Mouse (Mus musculus) testis, adult 2 months (tissue): ENCODE measurements around the gene Tacc3. TPM values are rescaled to one million over a fixed set of nuclear protein-coding genes. Genes with fewer than 3 reads are reported as not detected.

Experiments used
- H3K27ac ChIP-seq: fragments of 200-500 bp; 2 replicates; pipeline ENCODE4 v1.5.1; 2012; ENCODE audit warnings: low read depth, low read length; ENCODE audit not compliant: control insufficient read depth, insufficient read depth
- H3K27me3 ChIP-seq: fragments of 200-500 bp; 2 replicates; pipeline ENCODE4 v1.6.1; 2012; ENCODE audit warnings: mild to moderate bottlenecking, low read length, moderate library complexity; ENCODE audit not compliant: control insufficient read depth, insufficient read depth
- H3K36me3 ChIP-seq: fragments of 200-500 bp; 2 replicates; pipeline ENCODE4 v1.6.1; 2012; ENCODE audit warnings: mild to moderate bottlenecking, low read length; ENCODE audit not compliant: control insufficient read depth, insufficient read depth
- H3K4me1 ChIP-seq: fragments of 200-500 bp; 2 replicates; pipeline ENCODE4 v1.6.1; 2012; ENCODE audit warnings: low read length; ENCODE audit not compliant: control insufficient read depth, insufficient read depth
- H3K4me3 ChIP-seq: fragments of 200-500 bp; 2 replicates; pipeline ENCODE4 v1.5.1; 2012; ENCODE audit warnings: low read depth, mild to moderate bottlenecking, low read length, moderate library complexity, mixed read lengths; ENCODE audit not compliant: control insufficient read depth
- CTCF ChIP-seq: fragments of 200-500 bp; IDR thresholded peaks from 2 replicates; pipeline ENCODE4 v1.5.1; 2012; ENCODE audit warnings: low read depth, mild to moderate bottlenecking, inconsistent platforms, low read length, moderate library complexity; ENCODE audit not compliant: control insufficient read depth, insufficient read depth, insufficient replicate concordance
- POLR2A ChIP-seq: fragments of 200-500 bp; IDR thresholded peaks from 2 replicates; pipeline ENCODE4 v1.6.1; 2012; ENCODE audit warnings: low read depth, mild to moderate bottlenecking, inconsistent platforms, low read length, moderate library complexity; ENCODE audit not compliant: control insufficient read depth
- polyA plus RNA-seq: library from polyadenylated mRNA; depleted of rRNA; stranded (reverse); fragments of >200 nt; gene quantifications from 2 replicates; pipeline ENCODE4 v1.2.3, GENCODE M21; 2012

The Tacc3 gene
- polyA plus RNA-seq, 1 experiment: 42.8 TPM

- TF ChIP-seq CTCF: no peak
- no peak for TF ChIP-seq POLR2A
- Histone ChIP-seq H3K4me1 (no peaks in the 10 kb centered on the region), H3K27ac (no peak overlapping the region), H3K27me3 (no peaks in the 10 kb centered on the region), H3K4me3 (no peak overlapping the region), H3K36me3 (peaks cover 5% of the 10 kb centered on the region)
Measured at GRCm38 (mm10) chr5:33638826-33639225, 19.1 kb upstream of the Tacc3 start.

GRCm38 (mm10) chr5:33640652-33641051 is 17.3 kb upstream of the Tacc3 start:
- TF ChIP-seq CTCF (no peak), POLR2A (no peak)
- no peak overlapping the region for H3K27ac ChIP-seq
- peaks cover 8% of the 10 kb centered on the region for H3K36me3 ChIP-seq
- no peaks in the 10 kb centered on the region for H3K4me1 ChIP-seq
- H3K27me3 ChIP-seq: no peaks in the 10 kb centered on the region
- H3K4me3 ChIP-seq: no peak overlapping the region

GRCm38 (mm10) chr5:33651017-33651416 is 6.9 kb upstream of the Tacc3 start:
- Histone ChIP-seq H3K27me3 (no peaks in the 10 kb centered on the region), H3K4me1 (peaks cover 4% of the 10 kb centered on the region), H3K27ac (no peak overlapping the region), H3K4me3 (peak overlapping the region; percentile 99; the same call in 1 of the 2 replicates), H3K36me3 (no peaks in the 10 kb centered on the region; the same call in none of the 2 replicates)
- TF ChIP-seq CTCF (no peak), POLR2A (no peak)

DNA sequence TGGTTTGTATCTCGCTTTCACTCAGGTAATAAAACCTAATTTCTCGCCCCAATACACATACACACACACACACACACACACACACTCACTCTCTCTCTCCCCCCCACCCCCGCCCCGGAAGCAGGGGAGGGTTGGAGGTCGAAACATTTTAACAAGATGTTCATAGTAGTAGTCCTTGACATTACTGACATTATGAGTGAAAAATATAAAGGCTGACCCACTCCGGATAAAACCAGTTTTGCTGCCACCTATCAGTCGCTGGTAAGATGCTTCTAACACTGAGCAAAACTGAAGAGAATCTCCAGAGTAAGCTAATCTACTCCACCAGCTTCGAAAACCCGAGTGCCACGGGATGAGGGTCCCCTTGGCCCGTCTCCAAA is 6.4 kb upstream of the Tacc3 start:
- peak overlapping the region; percentile 99 for H3K4me3 ChIP-seq
- no peaks in the 10 kb centered on the region; the same call in none of the 2 replicates for H3K36me3 ChIP-seq
- H3K27me3 ChIP-seq: no peaks in the 10 kb centered on the region
- H3K27ac ChIP-seq: peak overlapping the region; percentile 100
- TF ChIP-seq CTCF: no peak
- TF ChIP-seq POLR2A: no peak
- peaks cover 4% of the 10 kb centered on the region for H3K4me1 ChIP-seq

DNA sequence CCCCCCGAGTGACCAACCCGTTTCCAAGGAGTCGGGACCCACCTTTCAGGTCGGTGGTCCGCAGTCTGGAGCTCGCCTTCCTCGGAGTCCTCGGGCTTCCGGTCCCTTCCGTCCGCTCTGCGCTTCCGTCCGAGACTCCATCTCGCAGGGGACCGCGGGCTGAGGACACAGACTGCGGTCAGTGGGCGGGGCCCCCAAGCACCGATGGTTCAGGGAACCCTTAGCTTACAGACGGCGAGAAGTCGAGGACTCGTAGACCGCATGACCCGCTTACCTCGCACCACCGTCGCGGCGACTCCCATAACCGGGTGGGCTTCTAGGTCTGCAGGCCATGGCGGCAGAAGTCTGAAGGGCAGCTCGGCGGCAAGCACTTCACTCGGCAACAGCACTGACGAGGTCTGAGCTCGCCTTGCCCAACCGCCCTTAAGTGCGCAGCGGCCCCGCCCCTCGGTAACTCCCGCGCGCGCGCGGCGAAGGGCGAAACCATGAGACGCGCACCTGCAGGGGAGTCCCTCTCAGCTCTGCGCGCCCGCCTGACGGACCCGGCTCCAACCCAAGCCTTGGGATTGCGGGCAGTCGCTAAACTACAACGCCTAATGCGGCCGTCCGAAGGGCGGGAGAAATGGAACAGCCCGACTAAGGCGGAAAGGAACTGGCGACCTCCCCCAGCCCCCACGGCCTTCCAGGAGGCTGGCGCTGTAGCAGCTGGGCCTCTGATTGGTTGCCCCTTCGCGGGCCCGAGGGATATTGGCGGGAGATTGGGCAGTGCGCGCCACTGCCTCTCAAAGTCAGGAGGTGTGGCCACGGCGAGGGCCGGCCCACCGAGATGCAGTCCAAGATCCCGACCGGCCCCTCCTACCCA is 5.8 kb upstream of the Tacc3 start, which contains the start of gene Slbp:
Gene Slbp, minus strand, starts transcription at position 654 of the 862 bp plus-strand sequence.
- H3K4me1 ChIP-seq: peaks cover 9% of the 10 kb centered on the region
- peak within 1 kb of the TSS; percentile 100 for H3K27ac ChIP-seq
- H3K27me3 ChIP-seq: no peaks in the 10 kb centered on the region
- H3K36me3 ChIP-seq: no peaks in the 10 kb centered on the region; the same call in none of the 2 replicates
- peak; percentile 99 for TF ChIP-seq POLR2A
- TF ChIP-seq CTCF: 0 out of 2 replicates have a peak, but pooled peaks have one; percentile 3
- H3K4me3 ChIP-seq: peak within 1 kb of the TSS; percentile 99

- Histone ChIP-seq H3K27ac (peak overlapping the region; percentile 80), H3K27me3 (no peaks in the 10 kb centered on the region), H3K4me1 (peaks cover 10% of the 10 kb centered on the region), H3K36me3 (no peaks in the 10 kb centered on the region; the same call in none of the 2 replicates), H3K4me3 (peak overlapping the region; percentile 99)
- TF ChIP-seq POLR2A (no peak), CTCF (no peak)
Measured at GRCm38 (mm10) chr5:33652783-33653173, 5.2 kb upstream of the Tacc3 start.

GRCm38 (mm10) chr5:33654424-33654823 is 3.5 kb upstream of the Tacc3 start:
- H3K4me3 ChIP-seq: no peak overlapping the region
- H3K27ac ChIP-seq: no peak overlapping the region
- no peak for TF ChIP-seq POLR2A
- TF ChIP-seq CTCF: no peak
- no peaks in the 10 kb centered on the region; the same call in none of the 2 replicates for H3K36me3 ChIP-seq
- no peaks in the 10 kb centered on the region for H3K27me3 ChIP-seq
- peaks cover 10% of the 10 kb centered on the region for H3K4me1 ChIP-seq
